Mouse (Mus musculus): ENCODE results near the gene Vmn1r79. TPM values are rescaled to one million over a fixed set of nuclear protein-coding genes. Genes with fewer than 3 reads are reported as not detected.
A peak's percentile ranks its signal among the peaks of the same experiment; 100 is the strongest.
"Not testable (repeated sequence)": the region's sequence is repeated elsewhere in the genome, so short reads cannot be mapped to it uniquely, and the experiment has no call there.

Gene Vmn1r79
- 0.06 TPM for polyA plus RNA-seq (2021)

- POLR2A ChIA-PET; in situ Hi-C loops (cut with MboI; ENCODE audit: low pct_unique_long_range_greater_than_20kb); ATAC-seq: not testable (repeated sequence)
These were observed at the start of gene Vmn1r79 for GRCm38 (mm10) chr7:12170979-12171378. Gene Vmn1r79, plus strand, starts transcription at chr7:12171279.

GRCm38 (mm10) chr7:12149957-12150356, 21.1 kb upstream of the Vmn1r79 start, which contains the start of gene Vmn1r78:
Gene Vmn1r78, plus strand, starts transcription at chr7:12150257.
- ATAC-seq (peak; percentile 33), DNase-seq (ENCODE audit: low read depth, low spot score) (no peak)
- CTCF ChIA-PET, result interaction anchor here (1.8 kb wide), 1 partner anchor 15 kb away, joined by 5 read pairs; no protein-coding TSS in a partner anchor
- TF ChIP-seq CTCF (IDR thresholded peaks at IDR 0.05), result no peak
- in situ Hi-C loops (cut with MboI; ENCODE audit: low pct_unique_long_range_greater_than_20kb), result no loop called here
- POLR2A ChIA-PET, result no interaction called here
- no peaks in the 10 kb centered on the region for H3K27me3 ChIP-seq

More at GRCm38 (mm10) chr7:12170979-12171378, at the start of gene Vmn1r79:
- CTCF ChIA-PET; DNase-seq (ENCODE audit: low read depth, low spot score); H3K27me3 ChIP-seq: not testable (repeated sequence)

- DNase-seq (ENCODE audit: low read depth, low spot score); CTCF ChIA-PET; H3K27me3 ChIP-seq; ATAC-seq; POLR2A ChIA-PET; in situ Hi-C loops (cut with MboI; ENCODE audit: low pct_unique_long_range_greater_than_20kb): not testable (repeated sequence)
These were observed 14.6 kb upstream of the Vmn1r79 start for GRCm38 (mm10) chr7:12156463-12156862.

- POLR2A ChIA-PET; ATAC-seq; in situ Hi-C loops (cut with MboI; ENCODE audit: low pct_unique_long_range_greater_than_20kb); CTCF ChIA-PET; DNase-seq (ENCODE audit: low read depth, low spot score); H3K27me3 ChIP-seq: not testable (repeated sequence)
These were observed 1.8 kb downstream of the Vmn1r79 start for GRCm38 (mm10) chr7:12172926-12173325.

- DNase-seq (ENCODE audit: low read depth, low spot score) (no peak), ATAC-seq (no peak)
- in situ Hi-C loops (cut with MboI; ENCODE audit: low pct_unique_long_range_greater_than_20kb), result no loop called here
- H3K27me3 ChIP-seq, result no peaks in the 10 kb centered on the region
- no peak for TF ChIP-seq CTCF (IDR thresholded peaks at IDR 0.05)
- ChIA-PET POLR2A (no interaction called here), CTCF (no interaction called here)
These were observed 17.9 kb downstream of the Vmn1r79 start, which contains the start of gene Vmn1r80 for GRCm38 (mm10) chr7:12188986-12189385. Gene Vmn1r80, plus strand, starts transcription at chr7:12189286.

GRCm38 (mm10) chr7:12204141-12204540, 33.1 kb downstream of the Vmn1r79 start:
- ChIA-PET CTCF (no interaction called here), POLR2A (no interaction called here)
- in situ Hi-C loops (cut with MboI; ENCODE audit: low pct_unique_long_range_greater_than_20kb), result no loop called here
- TF ChIP-seq CTCF (IDR thresholded peaks at IDR 0.05), result no peak
- no peak for DNase-seq (ENCODE audit: low read depth, low spot score)
- no peak for ATAC-seq
- no peaks in the 10 kb centered on the region for H3K27me3 ChIP-seq

Other genes starting within 250 kb of the Vmn1r79 start
- not detected for gene Vmn1r76, start 233.1 kb upstream of the Vmn1r79 start, polyA plus RNA-seq (2021)
- not detected for gene Vmn1r77, start 134.5 kb upstream of the Vmn1r79 start, polyA plus RNA-seq (2021)
- not detected for gene Vmn1r78, start 21.0 kb upstream of the Vmn1r79 start, polyA plus RNA-seq (2021)
- gene Vmn1r80, start 18.0 kb downstream of the Vmn1r79 start, polyA plus RNA-seq (2021), result not detected
- gene Vmn1r81, start 97.0 kb downstream of the Vmn1r79 start, polyA plus RNA-seq (2021), result under 0.01 TPM
- not detected for gene Vmn1r82, start 129.2 kb downstream of the Vmn1r79 start, polyA plus RNA-seq (2021)
- not detected for gene Vmn1r83, start 158.2 kb downstream of the Vmn1r79 start, polyA plus RNA-seq (2021)
- not detected for gene Vmn1r84, start 198.0 kb downstream of the Vmn1r79 start, polyA plus RNA-seq (2021)